Mouse (Mus musculus) R1 (cell line): ENCODE results near the gene Cdkn2aipnl.

Source experiments
- DNase-seq: peaks from one replicate; pipeline ENCODE4 v3.0.0-alpha.2; 2018; ENCODE audit warnings: low read depth, low spot score

Cdkn2aipnl gene

GRCm38 (mm10) chr11:52003772-52004528 lies 36.5 kb downstream of the Cdkn2aipnl start, which contains the start of gene Cdkl3:
Cdkl3 (plus strand) TSS chr11:52004221.
- peak; percentile 99 for DNase-seq

- DNase-seq = no peak
Observed at GRCm38 (mm10) chr11:52005586-52005985, 38.1 kb downstream of the Cdkn2aipnl start.

- DNase-seq = peak; percentile 17
Observed at GRCm38 (mm10) chr11:52011011-52011410, 43.5 kb downstream of the Cdkn2aipnl start.

- DNase-seq = no peak
Observed at GRCm38 (mm10) chr11:52011541-52011940, 44.1 kb downstream of the Cdkn2aipnl start.

- no peak for DNase-seq
Observed at GRCm38 (mm10) chr11:52018217-52018616, 50.8 kb downstream of the Cdkn2aipnl start.
